Mouse (Mus musculus) MEL (cell line): ENCODE results near the gene Rgl1. TPM values are rescaled to one million over a fixed set of nuclear protein-coding genes. Genes with fewer than 3 reads are reported as not detected.

ENCODE experiments used
- DNase-seq: peaks from one replicate; pipeline ENCODE4 v3.0.0; 2011; ENCODE audit warnings: low read depth, low spot score
- H3K27ac ChIP-seq: 2 replicates; pipeline ENCODE4 v1.5.1; 2012; ENCODE audit warnings: low read depth, mild to moderate bottlenecking, control low read depth, low read length, moderate library complexity; ENCODE audit not compliant: control insufficient read depth
- H3K27me3 ChIP-seq, 2 experiments: fragments of 150-350 bp in 1 of 2; sonication (generic) in 1 of 2; 2 replicates each; pipeline ENCODE4 v1.6.1; 2012; ENCODE audit warnings: low read length in 2 of 2, mild to moderate bottlenecking in 2 of 2, improper control_type of control experiment in 1 of 2, moderate library complexity in 1 of 2; ENCODE audit not compliant: insufficient read depth in 2 of 2, control insufficient read depth in 1 of 2
- H3K36me3 ChIP-seq, 2 experiments: 2 replicates each; pipeline ENCODE4 v1.6.1; 2012 to 2014; ENCODE audit warnings: low read length in 2 of 2, improper control_type of control experiment in 1 of 2, inconsistent platforms in 1 of 2, mild to moderate bottlenecking in 1 of 2; ENCODE audit not compliant: insufficient read depth in 2 of 2, control insufficient read depth in 1 of 2
- H3K4me1 ChIP-seq, 2 experiments: fragments of 150-350 bp in 1 of 2; sonication (generic) in 1 of 2; 2 replicates each; pipeline ENCODE4 v1.6.1; 2012; ENCODE audit warnings: low read length in 2 of 2, improper control_type of control experiment in 1 of 2, mild to moderate bottlenecking in 1 of 2; ENCODE audit not compliant: insufficient read depth in 2 of 2, control insufficient read depth in 1 of 2
- H3K4me3 ChIP-seq, 2 experiments: fragments of 150-350 bp in 1 of 2; sonication (generic) in 1 of 2; 2 replicates each; pipeline ENCODE4 v1.5.1; 2012; ENCODE audit warnings: low read depth in 2 of 2, low read length in 2 of 2, mild to moderate bottlenecking in 2 of 2, moderate library complexity in 2 of 2, control low read depth in 1 of 2, improper control_type of control experiment in 1 of 2; ENCODE audit not compliant: control insufficient read depth in 1 of 2, insufficient read depth in 1 of 2
- H3K79me2 ChIP-seq: 2 replicates; pipeline ENCODE4 v1.6.1; 2012; ENCODE audit warnings: mild to moderate bottlenecking, low read length, moderate library complexity; ENCODE audit not compliant: control insufficient read depth, poor library complexity, insufficient read depth
- H3K9ac ChIP-seq: 2 replicates; pipeline ENCODE4 v1.6.1; 2012; ENCODE audit warnings: low read depth, mild to moderate bottlenecking, control low read depth, low read length, moderate library complexity; ENCODE audit not compliant: control insufficient read depth, poor library complexity, severe bottlenecking
- H3K9me3 ChIP-seq: fragments of 150-350 bp; sonication (generic); replicated peaks from 2 replicates; pipeline ENCODE4 v1.6.1; 2012; ENCODE audit warnings: mild to moderate bottlenecking, low read length, improper control_type of control experiment, moderate library complexity; ENCODE audit not compliant: insufficient read depth
- CHD1 ChIP-seq: IDR thresholded peaks from 2 replicates; pipeline ENCODE4 v1.6.1; 2012; ENCODE audit warnings: low read depth, mild to moderate bottlenecking, inconsistent platforms, low read length, improper control_type of control experiment
- CHD2 ChIP-seq: IDR thresholded peaks from 2 replicates; pipeline ENCODE4 v1.6.1; 2011; ENCODE audit warnings: low read length, improper control_type of control experiment
- CTCF ChIP-seq, 3 experiments: IDR thresholded peaks in 2 of 3; conservative IDR thresholded peaks in 1 of 3; 2 replicates each; pipeline ENCODE4 v1.5.1; 2011 to 2012; ENCODE audit warnings: low read length in 3 of 3, low read depth in 2 of 3, mild to moderate bottlenecking in 2 of 3, improper control_type of control experiment in 1 of 3, inconsistent platforms in 1 of 3, mixed read lengths in 1 of 3, moderate library complexity in 1 of 3; ENCODE audit not compliant: control insufficient read depth in 1 of 3, insufficient read depth in 1 of 3, poor library complexity in 1 of 3, severe bottlenecking in 1 of 3
- ELF1 ChIP-seq: IDR thresholded peaks from 2 replicates; pipeline ENCODE4 v1.6.1; 2014; ENCODE audit warnings: low read depth, mild to moderate bottlenecking, inconsistent platforms, low read length, improper control_type of control experiment, moderate library complexity
- EP300 ChIP-seq, 2 experiments: IDR thresholded peaks; 2 replicates each; pipeline ENCODE4 v1.6.1; 2011; ENCODE audit warnings: improper control_type of control experiment in 2 of 2, low read length in 2 of 2, low read depth in 1 of 2, mild to moderate bottlenecking in 1 of 2
- GATA1 ChIP-seq: IDR thresholded peaks from 2 replicates; pipeline ENCODE4 v1.6.1; 2011; ENCODE audit warnings: low read depth, low read length, improper control_type of control experiment
- JUND ChIP-seq: IDR thresholded peaks from 2 replicates; pipeline ENCODE4 v1.6.1; 2011; ENCODE audit warnings: low read depth, mild to moderate bottlenecking, improper control_type of control experiment, low read length
- KAT2A ChIP-seq: conservative IDR thresholded peaks from 2 replicates; pipeline ENCODE4 v1.6.1; 2012; ENCODE audit warnings: low read depth, low read length, improper control_type of control experiment, inconsistent platforms
- MAFK ChIP-seq: IDR thresholded peaks from 2 replicates; pipeline ENCODE4 v1.6.1; 2011; ENCODE audit warnings: low read depth, mild to moderate bottlenecking, low read length, improper control_type of control experiment, borderline replicate concordance
- MXI1 ChIP-seq: IDR thresholded peaks from 2 replicates; pipeline ENCODE4 v1.6.1; 2011; ENCODE audit warnings: mild to moderate bottlenecking, low read depth, low read length, improper control_type of control experiment
- MYB ChIP-seq: IDR thresholded peaks from 2 replicates; pipeline ENCODE4 v1.6.1; 2011; ENCODE audit warnings: mild to moderate bottlenecking, low read depth, low read length, improper control_type of control experiment
- NELFE ChIP-seq: IDR thresholded peaks from 2 replicates; pipeline ENCODE4 v1.6.1; 2011; ENCODE audit warnings: low read depth, low read length, improper control_type of control experiment
- POLR2AphosphoS2 ChIP-seq: IDR thresholded peaks from 2 replicates; pipeline ENCODE4 v1.6.1; 2011; ENCODE audit warnings: low read length, improper control_type of control experiment
- RAD21 ChIP-seq: IDR thresholded peaks from 2 replicates; pipeline ENCODE4 v1.6.1; 2011; ENCODE audit warnings: mild to moderate bottlenecking, low read depth, low read length, improper control_type of control experiment
- SIN3A ChIP-seq: IDR thresholded peaks from 2 replicates; pipeline ENCODE4 v1.6.1; 2012; ENCODE audit warnings: low read length, improper control_type of control experiment, inconsistent platforms
- SMC3 ChIP-seq: IDR thresholded peaks from 2 replicates; pipeline ENCODE4 v1.6.1; 2011; ENCODE audit warnings: low read depth, low read length, improper control_type of control experiment
- TAL1 ChIP-seq: IDR thresholded peaks from 2 replicates; pipeline ENCODE4 v1.6.1; 2012; ENCODE audit warnings: mild to moderate bottlenecking, inconsistent platforms, low read length, moderate library complexity, mixed read lengths
- TCF12 ChIP-seq: IDR thresholded peaks from 2 replicates; pipeline ENCODE4 v1.6.1; 2014; ENCODE audit warnings: low read depth, mild to moderate bottlenecking, inconsistent platforms, low read length, improper control_type of control experiment, moderate library complexity
- UBTF ChIP-seq: IDR thresholded peaks from 2 replicates; pipeline ENCODE4 v1.6.1; 2012; ENCODE audit warnings: low read depth, mild to moderate bottlenecking, inconsistent platforms, low read length, improper control_type of control experiment, moderate library complexity, borderline replicate concordance; ENCODE audit not compliant: insufficient read depth
- USF1 ChIP-seq: IDR thresholded peaks from 2 replicates; pipeline ENCODE4 v1.6.1; 2014; ENCODE audit warnings: low read depth, mild to moderate bottlenecking, inconsistent platforms, low read length, improper control_type of control experiment, moderate library complexity
- USF2 ChIP-seq, 2 experiments: IDR thresholded peaks; 2 replicates each; pipeline ENCODE4 v1.6.1; 2011 to 2012; ENCODE audit warnings: improper control_type of control experiment in 2 of 2, low read length in 2 of 2, borderline replicate concordance in 1 of 2, inconsistent platforms in 1 of 2, low read depth in 1 of 2, mild to moderate bottlenecking in 1 of 2; ENCODE audit not compliant: insufficient read depth in 1 of 2
- ZKSCAN1 ChIP-seq: IDR thresholded peaks from 2 replicates; pipeline ENCODE4 v1.6.1; 2012; ENCODE audit warnings: low read depth, mild to moderate bottlenecking, inconsistent platforms, low read length, improper control_type of control experiment, moderate library complexity
- ZMIZ1 ChIP-seq: IDR thresholded peaks from 2 replicates; pipeline ENCODE4 v1.6.1; 2012; ENCODE audit warnings: low read depth, mild to moderate bottlenecking, inconsistent platforms, low read length, improper control_type of control experiment, moderate library complexity
- polyA plus RNA-seq, 2 experiments: library from polyadenylated mRNA; stranded (reverse) in 1 of 2; unstranded in 1 of 2; fragments of >175 nt in 1 of 2; fragments of >200 nt in 1 of 2; gene quantifications; 2 replicates each; pipeline versions ENCODE4 v1.2.1 to v1.2.4; 2012; ENCODE audit warnings: low replicate concordance in 2 of 2, low read depth in 1 of 2; ENCODE audit not compliant: insufficient read length in 2 of 2, insufficient read depth in 1 of 2, missing spikeins in 1 of 2
- total RNA-seq: library from RNA; depleted of rRNA; stranded (reverse); fragments of 300-350 nt; gene quantifications from 2 replicates; pipeline ENCODE4 v1.2.3, GENCODE M21; 2012

The Rgl1 gene
- total and polyA plus RNA-seq, 3 experiments: 0.12 to 0.39 TPM; not detected in 1

GRCm38 (mm10) chr1:152549061-152549738 lies 217.0 kb downstream of the Rgl1 start:
- Histone ChIP-seq H3K9ac (no peak overlapping the region), H3K79me2 (no peaks in the 10 kb centered on the region), H3K4me3 (no peak overlapping the region), H3K4me1 (no peaks in the 10 kb centered on the region), H3K36me3 (no peaks in the 10 kb centered on the region), H3K27ac (no peak overlapping the region), H3K27me3 (peaks cover 8 to 13% of the 10 kb centered on the region in 2 experiments), H3K9me3 (no peaks in the 10 kb centered on the region)
- no peak for DNase-seq
- TF ChIP-seq SMC3: no peak
- TF ChIP-seq CTCF (IDR thresholded peaks at IDR 0.05 in 2 of 3, conservative IDR thresholded peaks at IDR 0.05 in 1 of 3; ENCODE audit: control insufficient read depth in 1 of 3, insufficient read depth in 1 of 3, low read depth in 2 of 3, low read length in 3 of 3, poor library complexity in 1 of 3, severe bottlenecking in 1 of 3): no peak
- TF ChIP-seq TCF12: no peak
- TF ChIP-seq NELFE: no peak
- no peak for TF ChIP-seq USF1
- TF ChIP-seq POLR2AphosphoS2: no peak
- TF ChIP-seq SIN3A: no peak
- no peak for TF ChIP-seq KAT2A
- TF ChIP-seq EP300 (IDR thresholded peaks at IDR 0.05; ENCODE audit: low read depth in 1 of 2, low read length in 2 of 2): no peak

GRCm38 (mm10) chr1:152543449-152544159 lies 222.5 kb downstream of the Rgl1 start:
- Histone ChIP-seq H3K4me3 (no peak overlapping the region), H3K79me2 (no peaks in the 10 kb centered on the region), H3K9ac (no peak overlapping the region), H3K4me1 (no peaks in the 10 kb centered on the region), H3K9me3 (no peaks in the 10 kb centered on the region), H3K36me3 (no peaks in the 10 kb centered on the region), H3K27me3 (peaks cover 12% of the 10 kb centered on the region in 2 experiments; a peak in 3 of 4 replicates), H3K27ac (no peak overlapping the region)
- TF ChIP-seq SIN3A: no peak
- TF ChIP-seq POLR2AphosphoS2: no peak
- no peak for TF ChIP-seq JUND
- TF ChIP-seq TAL1: no peak
- no peak for TF ChIP-seq MXI1
- no peak for TF ChIP-seq ELF1
- TF ChIP-seq ZMIZ1: no peak
- TF ChIP-seq CHD1: no peak
- TF ChIP-seq RAD21: no peak
- no peak for TF ChIP-seq ZKSCAN1
- no peak for TF ChIP-seq USF2 (IDR thresholded peaks at IDR 0.05; ENCODE audit: borderline replicate concordance in 1 of 2, insufficient read depth in 1 of 2, low read depth in 1 of 2, low read length in 2 of 2)
- TF ChIP-seq GATA1: no peak
- TF ChIP-seq NELFE: no peak
- TF ChIP-seq MYB: no peak
- TF ChIP-seq USF1: no peak
- TF ChIP-seq UBTF: no peak
- TF ChIP-seq CHD2: no peak
- no peak for TF ChIP-seq MAFK
- no peak for DNase-seq
